21 mouse cellular contexts compared by ENCODE assay signal in genomic region chr12:73269933-73270332, GRCm38 (mm10). TPM values are rescaled to one million over a fixed set of nuclear protein-coding genes. Genes with fewer than 3 reads are reported as not detected.
DNase-seq lines count a peak whose midpoint lies in the region; ATAC-seq lines count a peak whose summit lies in the region.
"Had no signal": no experiment of that assay in that cellular context is flagged by ENCODE, and none has a peak within 500 bp of the region (broad histone marks: within the 10 kb centered on the region; RNA-seq: fewer than 3 reads in every experiment).

No protein-coding gene starts in this region.

- H3K27ac ChIP-seq in kidney, embryonic 15.5 days: 0 out of 2 replicates have a peak overlapping the region, but pooled peaks have one; percentile 22
- no peak overlapping the region for H3K27ac ChIP-seq in limb, embryonic 13.5 days
- H3K27ac ChIP-seq: forebrain, embryonic 15.5 days; heart, embryonic 10.5 days; hindbrain, embryonic 15.5 days; liver, embryonic 14.5 days; midbrain, embryonic 13.5 days; neural tube, embryonic 15.5 days had no signal

- no peaks in the 10 kb centered on the region for H3K27me3 ChIP-seq in kidney, embryonic 15.5 days
- no peaks in the 10 kb centered on the region for H3K27me3 ChIP-seq in limb, embryonic 13.5 days
- H3K27me3 ChIP-seq: forebrain, embryonic 15.5 days; hindbrain, embryonic 15.5 days; midbrain, embryonic 13.5 days; neural tube, embryonic 15.5 days had no signal

- H3K4me3 ChIP-seq in kidney, embryonic 15.5 days (replicated peaks): no peak overlapping the region
- no peak overlapping the region for H3K4me3 ChIP-seq in limb, embryonic 13.5 days
- H3K4me3 ChIP-seq: forebrain, embryonic 15.5 days; heart, embryonic 10.5 days; hindbrain, embryonic 15.5 days; midbrain, embryonic 13.5 days; neural tube, embryonic 15.5 days had no signal

- no peak overlapping the region for H3K9ac ChIP-seq in kidney, embryonic 15.5 days
- H3K9ac ChIP-seq in limb, embryonic 13.5 days: no peak overlapping the region
- H3K9ac ChIP-seq: forebrain, embryonic 15.5 days; hindbrain, embryonic 15.5 days; liver, embryonic 14.5 days; midbrain, embryonic 13.5 days; neural tube, embryonic 15.5 days had no signal

- peaks cover 6% of the 10 kb centered on the region; the same call in 1 of the 2 replicates for H3K4me1 ChIP-seq in kidney, embryonic 15.5 days
- H3K4me1 ChIP-seq in limb, embryonic 13.5 days: peaks cover 35% of the 10 kb centered on the region
- H3K4me1 ChIP-seq: forebrain, embryonic 15.5 days; heart, embryonic 10.5 days; hindbrain, embryonic 15.5 days; midbrain, embryonic 13.5 days; neural tube, embryonic 15.5 days had no signal

- WGBS in kidney, embryonic 15.5 days: 53% methylated on average over 4 of the region's 4 CpGs
- 24% methylated on average over 4 of the region's 4 CpGs for WGBS in limb, embryonic 13.5 days

- no peaks in the 10 kb centered on the region for H3K9me3 ChIP-seq in kidney, embryonic 15.5 days (replicated peaks)
- H3K9me3 ChIP-seq in limb, embryonic 13.5 days: no peaks in the 10 kb centered on the region
- H3K9me3 ChIP-seq: forebrain, embryonic 15.5 days; G1E; heart, embryonic 10.5 days; hindbrain, embryonic 15.5 days; midbrain, embryonic 13.5 days; neural tube, embryonic 15.5 days had no signal

- DNase-seq in kidney, postnatal 36 days: no peak
- DNase-seq in 3T3-L1 (ENCODE audit: low read depth, low spot score) (peak; percentile 14), adipocyte (ENCODE audit: low spot score) (peak; percentile 47)
- DNase-seq in cerebellum, postnatal 4 days (ENCODE audit: low spot score in 2 of 2): no peak
- DNase-seq in right cerebral cortex, postnatal 14 days: no peak
- DNase-seq: cerebellum, postnatal 10 days; embryo, embryonic 11 days; gastrocnemius, postnatal 14 days; heart, postnatal 14 days; kidney, postnatal 25 days; thymus, postnatal 4 days had no signal

- H3K4me2 ChIP-seq in kidney, embryonic 15.5 days: no peak overlapping the region
- H3K4me2 ChIP-seq in limb, embryonic 13.5 days (replicated peaks): no peak overlapping the region
- H3K4me2 ChIP-seq: forebrain, embryonic 15.5 days; hindbrain, embryonic 15.5 days; midbrain, embryonic 13.5 days; neural tube, embryonic 15.5 days had no signal

- ATAC-seq in kidney, embryonic 15.5 days (replicated peaks; ENCODE audit: low FRiP score): no peak
- ATAC-seq in limb, embryonic 13.5 days (ENCODE audit: low FRiP score, low read depth): peak; percentile 88
- ATAC-seq: CD4-positive, CD25-positive, alpha-beta regulatory T cell, adult 4 months; forebrain, embryonic 15.5 days; midbrain, embryonic 13.5 days had no signal

- H3K36me3 ChIP-seq in kidney, embryonic 15.5 days: peaks cover 22% of the 10 kb centered on the region
- H3K36me3 ChIP-seq in limb, embryonic 13.5 days: peaks cover 10% of the 10 kb centered on the region

RNA-seq across cellular contexts. Expression of gene Trmt5, which starts 16.6 kb away (rescaled TPM):
- polyA plus RNA-seq in kidney, embryonic 15.5 days (2015; fragmentation: Nextera tagmentation; extraction: Ambion mirVana): 20.7 TPM in 2 replicates
- 17.2 and 20.1 TPM in 2 replicates for polyA plus RNA-seq in limb, embryonic 13.5 days (2015; fragmentation: Nextera tagmentation; extraction: Ambion mirVana)

RNA-seq across cellular contexts. Expression of gene Slc38a6, which starts 16.6 kb away (rescaled TPM):
- polyA plus RNA-seq in kidney, embryonic 15.5 days (2015; fragmentation: Nextera tagmentation; extraction: Ambion mirVana): 9.5 and 9.8 TPM in 2 replicates
- polyA plus RNA-seq in limb, embryonic 13.5 days (2015; fragmentation: Nextera tagmentation; extraction: Ambion mirVana): 11.0 and 14.1 TPM in 2 replicates

Comparison
In these comparisons a context has a peak if more than half of its experiments do, and no peak if none do; other contexts are left out.
1. DNase-seq: peak in 3T3-L1 (single experiment) and adipocyte (single experiment); none in kidney, postnatal 36 days (0 of 2), cerebellum, postnatal 4 days (0 of 2) and right cerebral cortex, postnatal 14 days (single experiment).